Mouse (Mus musculus): ENCODE measurements at regions not wholly inside any gene's neighbourhood (a gene's known extent, or its start where the extent isn't known, plus 50 kb on each side); places are given as distances from the start of the nearest gene placed in this dataset.

GRCm38 (mm10) chr3:52766841-52767240 is 250.2 kb downstream of the Cog6 start:
- no peak for DNase-seq
- intact Hi-C loops (cut with DNase I): loop anchor here (5.0 kb wide), 1 partner anchor 205 kb away; no protein-coding TSS in a partner anchor

- intact Hi-C loops (cut with DNase I): no loop called here
- DNase-seq: peak in 1 of 2 experiments; percentile 20
These were observed 252.9 kb downstream of the Cog6 start for GRCm38 (mm10) chr3:52764166-52764565.

GRCm38 (mm10) chr3:52763660-52764059 is 253.4 kb downstream of the Cog6 start:
- DNase-seq: peak; percentile 15 to 18
- intact Hi-C loops (cut with DNase I): no loop called here

- intact Hi-C loops (cut with DNase I): no loop called here
- DNase-seq: no peak
These were observed 254.5 kb downstream of the Cog6 start for GRCm38 (mm10) chr3:52762549-52762948.

- DNase-seq: no peak
- intact Hi-C loops (cut with DNase I): loop anchor here (5.0 kb wide), 2 partner anchors 128 to 308 kb away; no protein-coding TSS in a partner anchor
These were observed 257.2 kb downstream of the Cog6 start for GRCm38 (mm10) chr3:52759846-52760245.

GRCm38 (mm10) chr3:52758561-52758960 is 258.5 kb downstream of the Cog6 start:
- peak; percentile 51 to 60 for DNase-seq
- intact Hi-C loops (cut with DNase I): loop anchor here (1.0 to 5.0 kb wide), 3 partner anchors 126 to 496 kb away; no protein-coding TSS in a partner anchor

GRCm38 (mm10) chr3:52756816-52757215 is 260.2 kb downstream of the Cog6 start:
- no peak for DNase-seq
- intact Hi-C loops (cut with DNase I): loop anchor here (5.0 kb wide), 2 partner anchors 125 to 305 kb away; no protein-coding TSS in a partner anchor

GRCm38 (mm10) chr3:52756006-52756405 is 261.0 kb downstream of the Cog6 start:
- no peak for DNase-seq
- intact Hi-C loops (cut with DNase I): loop anchor here (5.0 kb wide), 2 partner anchors 124 to 304 kb away; no protein-coding TSS in a partner anchor

- DNase-seq: no peak
- intact Hi-C loops (cut with DNase I): loop anchor here (5.0 kb wide), 2 partner anchors 123 to 303 kb away; no protein-coding TSS in a partner anchor
These were observed 262.1 kb downstream of the Cog6 start for GRCm38 (mm10) chr3:52754978-52755377.

GRCm38 (mm10) chr3:52754401-52754800 is 262.6 kb downstream of the Cog6 start:
- intact Hi-C loops (cut with DNase I): no loop called here
- no peak for DNase-seq

GRCm38 (mm10) chr3:52746917-52747316 is 270.1 kb downstream of the Cog6 start:
- intact Hi-C loops (cut with DNase I): no loop called here
- no peak for DNase-seq

- no peak for DNase-seq
- intact Hi-C loops (cut with DNase I): no loop called here
These were observed 272.7 kb downstream of the Cog6 start for GRCm38 (mm10) chr3:52744334-52744733.

GRCm38 (mm10) chr3:52740466-52741026 is 276.5 kb downstream of the Cog6 start:
- DNase-seq: no peak
- intact Hi-C loops (cut with DNase I): no loop called here

GRCm38 (mm10) chr3:52739526-52739925 is 277.5 kb downstream of the Cog6 start:
- intact Hi-C loops (cut with DNase I): no loop called here
- DNase-seq: no peak

GRCm38 (mm10) chr3:52738386-52738785 is 278.7 kb downstream of the Cog6 start:
- intact Hi-C loops (cut with DNase I): no loop called here
- DNase-seq: no peak

- intact Hi-C loops (cut with DNase I): no loop called here
These were observed 281.1 kb downstream of the Cog6 start for GRCm38 (mm10) chr3:52735939-52736338.

GRCm38 (mm10) chr3:52731941-52732340 is 285.1 kb downstream of the Cog6 start:
- DNase-seq: no peak
- intact Hi-C loops (cut with DNase I): no loop called here

More at GRCm38 (mm10) chr3:52735939-52736338, 281.1 kb downstream of the Cog6 start:
- DNase-seq: no peak

GRCm38 (mm10) chr3:52731491-52731890 is 285.5 kb downstream of the Cog6 start:
- no peak for DNase-seq
- intact Hi-C loops (cut with DNase I): no loop called here

- intact Hi-C loops (cut with DNase I): no loop called here
- DNase-seq: no peak
These were observed 287.3 kb downstream of the Cog6 start for GRCm38 (mm10) chr3:52729731-52730130.

GRCm38 (mm10) chr3:52728860-52729259 is 288.2 kb downstream of the Cog6 start:
- intact Hi-C loops (cut with DNase I): no loop called here
- DNase-seq: no peak

GRCm38 (mm10) chr3:52728426-52728825 is 288.6 kb downstream of the Cog6 start:
- intact Hi-C loops (cut with DNase I): no loop called here
- no peak for DNase-seq

GRCm38 (mm10) chr3:52724354-52724753 is 292.7 kb downstream of the Cog6 start:
- intact Hi-C loops (cut with DNase I): no loop called here
- DNase-seq: no peak

- intact Hi-C loops (cut with DNase I): no loop called here
These were observed 294.1 kb downstream of the Cog6 start for GRCm38 (mm10) chr3:52722946-52723345.

More at GRCm38 (mm10) chr3:52722946-52723345, 294.1 kb downstream of the Cog6 start:
- no peak for DNase-seq

All from heart, postnatal 36 days (tissue).